Mouse (Mus musculus) olfactory bulb, adult 2 months (tissue): ENCODE measurements around the gene Ldb3. TPM values are rescaled to one million over a fixed set of nuclear protein-coding genes. Genes with fewer than 3 reads are reported as not detected.

ENCODE experiments used
- H3K27ac ChIP-seq: fragments of 200-500 bp; 2 replicates; pipeline ENCODE4 v1.5.1; 2012; ENCODE audit warnings: low read depth, low read length; ENCODE audit not compliant: insufficient read depth
- H3K4me1 ChIP-seq: fragments of 200-500 bp; 2 replicates; pipeline ENCODE4 v1.6.1; 2012; ENCODE audit warnings: low read length; ENCODE audit not compliant: control insufficient read depth, insufficient read depth
- H3K4me3 ChIP-seq: fragments of 200-500 bp; 2 replicates; pipeline ENCODE4 v1.5.1; 2012; ENCODE audit warnings: mild to moderate bottlenecking, low read depth, low read length, moderate library complexity; ENCODE audit not compliant: insufficient read depth
- CTCF ChIP-seq: fragments of 200-500 bp; IDR thresholded peaks from 2 replicates; pipeline ENCODE4 v1.5.1; 2012; ENCODE audit warnings: low read depth, mild to moderate bottlenecking, low read length, moderate library complexity; ENCODE audit not compliant: insufficient read depth
- POLR2A ChIP-seq: fragments of 200-500 bp; IDR thresholded peaks from 2 replicates; pipeline ENCODE4 v1.6.1; 2012; ENCODE audit warnings: mild to moderate bottlenecking, low read depth, low read length, moderate library complexity; ENCODE audit not compliant: insufficient read depth
- WGBS: fragments of 180-500 bp; shearing (Covaris S2); methylation state at CpG from one replicate; pipeline ENCODE4 v1.1.7; 2018; 5-methylcytosine and 5-hydroxymethylcytosine counted together
- polyA plus RNA-seq: library from polyadenylated mRNA; stranded (reverse); fragments of >200 nt; gene quantifications from 2 replicates; pipeline ENCODE4 v1.2.4, GENCODE M21; 2012; ENCODE audit warnings: low replicate concordance; ENCODE audit not compliant: missing spikeins, insufficient read depth, insufficient read length

Ldb3 gene
- polyA plus RNA-seq, 1 experiment = not detected

GRCm38 (mm10) chr14:34549004-34549671 is 39.3 kb downstream of the Ldb3 start:
- Histone ChIP-seq H3K27ac (peak overlapping the region; percentile 73), H3K4me1 (peaks cover 8% of the 10 kb centered on the region; the same call in 1 of the 2 replicates), H3K4me3 (peak overlapping the region; percentile 77)
- under 1% methylated on average over 55 of the region's 55 CpGs for WGBS
- TF ChIP-seq POLR2A = 0 out of 2 replicates have a peak, but pooled peaks have one; percentile 34
- TF ChIP-seq CTCF = peak; percentile 96

DNA sequence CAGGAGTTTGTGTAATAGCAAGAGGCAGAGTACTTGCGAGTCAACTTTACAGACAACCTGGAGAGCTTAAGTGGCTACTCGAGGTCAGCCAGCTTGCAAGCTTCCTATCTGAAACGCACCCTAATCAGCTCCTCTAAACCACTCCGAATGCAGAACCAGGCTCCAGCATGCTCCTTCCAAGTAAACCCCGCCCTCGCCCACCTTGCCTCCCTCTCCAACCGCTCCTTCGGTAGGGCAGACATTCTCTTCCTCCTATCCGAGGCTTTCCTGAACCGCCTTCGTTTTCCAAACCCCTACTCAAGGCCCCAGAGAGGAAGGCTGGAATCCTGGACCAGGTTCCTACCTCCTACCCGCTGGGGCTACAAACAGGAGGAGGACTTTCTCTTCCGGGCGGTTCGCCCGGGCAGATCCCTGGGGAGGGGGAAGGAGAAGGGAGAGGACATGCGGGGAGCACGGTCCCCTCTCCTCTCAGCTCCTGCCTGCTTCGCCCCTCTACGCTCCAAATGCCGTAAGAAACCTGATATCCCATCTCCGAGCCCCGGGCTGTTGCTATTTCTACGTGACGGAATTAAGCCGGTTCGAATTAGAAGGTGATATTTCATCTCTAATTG is 40.0 kb downstream of the Ldb3 start:
- Histone ChIP-seq H3K4me3 (peak overlapping the region; percentile 77), H3K4me1 (peaks cover 7% of the 10 kb centered on the region; the same call in 1 of the 2 replicates), H3K27ac (peak overlapping the region; percentile 73)
- WGBS = 3% methylated on average over 27 of the region's 27 CpGs
- TF ChIP-seq POLR2A = no peak
- TF ChIP-seq CTCF = no peak

DNA sequence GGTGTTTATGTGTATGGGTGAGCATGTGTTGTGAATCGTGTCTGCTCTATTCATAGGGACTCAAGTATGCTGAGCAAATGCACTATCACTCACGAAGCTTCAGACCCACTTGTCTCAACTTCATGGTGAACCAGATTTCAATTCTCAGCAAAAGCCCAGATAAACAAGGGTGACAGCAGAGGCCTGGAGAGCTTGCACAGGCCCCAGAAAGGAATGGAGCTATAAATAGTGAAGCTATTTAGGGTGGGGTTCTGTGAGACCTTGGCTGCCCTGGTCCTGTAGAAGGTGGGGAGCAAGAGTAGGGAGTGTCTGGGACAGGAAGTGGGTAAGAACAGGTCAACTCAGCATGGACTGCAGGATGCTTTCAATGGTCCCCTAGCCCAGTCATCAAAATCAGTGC is 43.9 kb downstream of the Ldb3 start:
- WGBS = 83% methylated on average over 2 of the region's 2 CpGs
- TF ChIP-seq CTCF (no peak), POLR2A (no peak)
- no peak overlapping the region for H3K4me3 ChIP-seq
- peaks cover 18% of the 10 kb centered on the region for H3K4me1 ChIP-seq
- H3K27ac ChIP-seq = no peak overlapping the region

DNA sequence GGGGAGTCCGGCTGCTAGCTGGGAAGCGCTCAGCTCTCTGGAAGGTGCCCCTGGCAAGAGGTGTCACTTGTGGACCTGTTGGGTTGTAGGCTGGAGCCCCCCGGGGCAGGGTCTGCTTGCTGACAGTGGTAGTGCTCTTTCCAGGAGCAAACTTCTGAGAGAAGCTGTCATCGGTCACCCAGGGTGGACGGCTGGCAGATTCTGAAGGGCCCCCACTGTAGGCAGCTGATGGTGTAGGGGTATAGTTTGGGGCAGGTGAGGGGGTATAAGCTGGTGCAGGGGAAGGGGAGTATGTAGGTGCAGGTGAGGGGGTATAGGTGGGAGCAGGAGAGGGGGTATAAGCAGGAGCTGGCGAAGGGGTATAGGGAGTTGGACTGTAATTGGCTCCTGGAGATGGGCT is 44.5 kb downstream of the Ldb3 start:
- Histone ChIP-seq H3K4me3 (no peak overlapping the region), H3K27ac (no peak overlapping the region), H3K4me1 (peaks cover 18% of the 10 kb centered on the region)
- WGBS = 90% methylated on average over 6 of the region's 6 CpGs
- TF ChIP-seq POLR2A = no peak
- no peak for TF ChIP-seq CTCF

GRCm38 (mm10) chr14:34543596-34543995 is 44.9 kb downstream of the Ldb3 start:
- 84% methylated on average over 6 of the region's 6 CpGs for WGBS
- H3K4me3 ChIP-seq = no peak overlapping the region
- TF ChIP-seq CTCF = no peak
- H3K27ac ChIP-seq = no peak overlapping the region
- peaks cover 18% of the 10 kb centered on the region for H3K4me1 ChIP-seq

- H3K27ac ChIP-seq = no peak overlapping the region
- no peak for TF ChIP-seq POLR2A
- TF ChIP-seq CTCF = no peak
- H3K4me3 ChIP-seq = no peak overlapping the region
- H3K4me1 ChIP-seq = peaks cover 18% of the 10 kb centered on the region
- WGBS = 91% methylated on average over 5 of the region's 5 CpGs
These were observed 46.6 kb downstream of the Ldb3 start for GRCm38 (mm10) chr14:34541896-34542295.

- H3K4me1 ChIP-seq = peaks cover 17% of the 10 kb centered on the region
- TF ChIP-seq POLR2A (no peak), CTCF (no peak)
- H3K27ac ChIP-seq = no peak overlapping the region
- no peak overlapping the region for H3K4me3 ChIP-seq
- 14% methylated on average over 15 of the region's 17 CpGs for WGBS
These were observed 47.8 kb downstream of the Ldb3 start for GRCm38 (mm10) chr14:34540685-34541162.

DNA sequence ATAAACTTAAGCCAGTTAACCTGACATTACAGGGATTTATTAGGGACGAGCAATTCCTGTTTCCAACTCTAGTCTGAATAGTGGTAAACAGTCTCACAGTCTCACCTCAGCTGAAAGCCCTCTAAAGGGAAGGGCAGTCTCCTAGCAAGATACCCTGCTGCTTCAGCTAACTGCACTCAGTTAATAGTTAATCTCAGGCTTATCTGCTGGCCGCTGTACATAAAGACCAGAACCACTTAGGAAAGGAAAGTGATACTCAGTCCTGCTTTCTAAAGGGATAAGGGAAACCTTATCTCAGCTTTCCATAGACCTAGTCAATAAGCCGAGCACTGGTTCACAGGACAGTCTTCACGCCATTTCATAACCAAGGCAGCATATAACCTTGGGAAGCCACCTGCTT is 52.6 kb downstream of the Ldb3 start:
- TF ChIP-seq CTCF = no peak
- TF ChIP-seq POLR2A = no peak
- Histone ChIP-seq H3K27ac (no peak overlapping the region), H3K4me1 (peaks cover 4% of the 10 kb centered on the region), H3K4me3 (no peak overlapping the region)
- WGBS = 91% methylated on average over 4 of the region's 4 CpGs

GRCm38 (mm10) chr14:34533537-34533936 is 54.9 kb downstream of the Ldb3 start:
- no peak overlapping the region for H3K27ac ChIP-seq
- TF ChIP-seq CTCF (no peak), POLR2A (no peak)
- 69% methylated on average over 5 of the region's 5 CpGs for WGBS
- no peak overlapping the region for H3K4me3 ChIP-seq
- peaks cover 5% of the 10 kb centered on the region; the same call in 1 of the 2 replicates for H3K4me1 ChIP-seq
